Mouse (Mus musculus) c-Kit-positive CD71-positive TER-119-negative erythroid progenitor cells, embryonic 14.5 days (primary cell): ENCODE measurements around the gene Smarcal1.
A peak's percentile ranks its signal among the peaks of the same experiment; 100 is the strongest.

Experiments used
- DNase-seq: peaks from one replicate; pipeline ENCODE4 v3.0.0-alpha.2; 2013; ENCODE audit warnings: low read depth

Gene Smarcal1

DNA sequence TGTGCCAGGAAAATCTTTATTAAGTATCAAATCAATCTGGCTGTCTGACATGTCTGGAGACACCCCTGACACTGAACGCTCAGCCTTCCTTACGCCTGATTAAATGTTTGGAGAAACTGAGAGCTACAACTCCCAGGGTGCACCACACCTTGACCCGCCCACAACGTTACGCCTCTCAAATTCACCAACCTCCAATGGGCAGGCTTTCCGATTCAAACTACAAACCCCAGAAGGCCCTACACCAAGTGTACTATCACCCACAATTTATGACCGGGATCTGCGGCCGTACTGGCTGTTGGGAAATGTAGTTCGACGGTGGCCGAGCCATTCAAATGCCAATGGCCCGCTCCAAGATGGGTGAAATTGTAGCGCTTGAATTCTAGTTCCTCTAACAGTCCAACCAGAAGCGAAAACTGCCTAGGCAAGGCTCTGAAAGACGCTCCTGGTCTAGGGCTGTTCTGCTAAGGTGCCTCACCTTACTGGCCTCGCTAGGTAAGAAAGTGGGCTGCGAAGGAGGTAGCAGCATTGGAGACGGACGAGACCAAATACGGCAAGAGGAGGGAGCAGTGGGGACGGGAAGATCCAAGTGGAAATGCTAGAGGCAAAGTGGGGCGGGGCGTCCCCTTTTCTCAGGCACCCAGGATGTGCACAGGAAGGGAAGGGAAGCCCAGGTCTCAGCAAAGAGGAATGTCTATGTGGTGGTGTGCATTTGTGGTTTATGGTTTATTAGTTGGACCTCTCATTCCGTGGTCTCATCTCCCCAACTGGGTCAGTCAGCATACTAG, at the start of gene Smarcal1:
Gene Smarcal1, plus strand, starts transcription at position 305 of the 785 bp plus-strand sequence.
- peak; percentile 94 for DNase-seq

DNA sequence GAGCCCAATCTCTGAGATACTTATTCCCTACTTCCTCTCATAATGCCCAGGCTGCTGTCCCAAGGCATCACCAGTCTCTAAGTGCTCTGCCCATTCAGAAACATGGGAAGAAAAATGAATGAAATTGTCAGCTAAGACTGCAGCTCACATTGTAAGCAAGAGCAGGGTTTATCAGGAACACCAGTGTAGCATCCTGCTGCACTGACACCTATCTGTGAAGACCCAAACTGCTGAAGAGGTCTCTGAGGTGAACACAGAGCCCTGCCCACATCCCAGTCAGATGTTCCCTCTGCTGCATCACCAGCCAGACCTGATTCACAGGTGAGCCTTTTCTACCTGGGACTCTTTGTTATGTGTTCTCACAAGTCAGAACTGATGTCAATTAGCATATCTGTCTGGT, 49.6 kb upstream of the Smarcal1 start:
- DNase-seq = no peak

DNA sequence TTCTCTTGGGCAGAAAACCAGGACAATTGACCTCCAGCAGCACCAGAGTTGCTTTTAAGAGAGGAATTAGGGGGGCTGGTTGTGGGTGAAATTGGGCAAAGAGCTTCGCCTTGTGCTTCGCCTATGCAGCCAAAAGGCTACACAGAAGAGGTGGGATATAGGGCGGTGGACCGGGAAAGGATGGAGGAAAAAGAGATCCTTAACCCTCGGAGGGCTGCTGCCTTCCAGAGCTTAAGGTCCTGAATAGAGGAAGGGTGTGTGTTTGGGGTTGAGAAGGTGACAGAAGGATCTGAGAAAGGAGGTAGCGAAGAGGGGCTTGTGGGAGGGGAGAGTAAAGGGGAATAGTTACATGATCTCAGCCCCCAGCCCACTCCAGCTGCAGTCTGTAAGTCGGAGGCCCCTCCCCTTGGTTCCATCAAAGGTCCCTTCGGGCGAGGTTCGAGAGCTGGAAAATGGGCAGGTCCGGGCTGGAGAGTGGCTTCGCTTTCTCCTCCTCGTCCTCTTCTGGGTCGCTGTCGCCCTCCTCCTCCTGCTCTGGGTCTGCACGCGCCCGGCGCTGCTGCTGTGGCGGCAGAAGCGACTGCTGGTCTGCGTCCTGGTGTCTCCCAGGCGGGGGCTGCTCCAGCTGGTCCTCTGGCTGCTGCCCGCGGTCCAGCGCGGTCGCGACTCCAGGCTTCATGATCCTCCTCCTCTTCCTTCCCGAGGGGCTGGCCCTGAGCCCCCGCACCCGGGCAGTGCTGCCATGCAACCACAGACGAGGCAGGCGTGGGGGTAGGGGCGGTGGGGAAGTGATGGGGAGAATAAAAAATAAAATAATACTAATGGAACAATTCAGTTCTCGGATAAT, 47.1 kb upstream of the Smarcal1 start:
- no peak for DNase-seq

DNA sequence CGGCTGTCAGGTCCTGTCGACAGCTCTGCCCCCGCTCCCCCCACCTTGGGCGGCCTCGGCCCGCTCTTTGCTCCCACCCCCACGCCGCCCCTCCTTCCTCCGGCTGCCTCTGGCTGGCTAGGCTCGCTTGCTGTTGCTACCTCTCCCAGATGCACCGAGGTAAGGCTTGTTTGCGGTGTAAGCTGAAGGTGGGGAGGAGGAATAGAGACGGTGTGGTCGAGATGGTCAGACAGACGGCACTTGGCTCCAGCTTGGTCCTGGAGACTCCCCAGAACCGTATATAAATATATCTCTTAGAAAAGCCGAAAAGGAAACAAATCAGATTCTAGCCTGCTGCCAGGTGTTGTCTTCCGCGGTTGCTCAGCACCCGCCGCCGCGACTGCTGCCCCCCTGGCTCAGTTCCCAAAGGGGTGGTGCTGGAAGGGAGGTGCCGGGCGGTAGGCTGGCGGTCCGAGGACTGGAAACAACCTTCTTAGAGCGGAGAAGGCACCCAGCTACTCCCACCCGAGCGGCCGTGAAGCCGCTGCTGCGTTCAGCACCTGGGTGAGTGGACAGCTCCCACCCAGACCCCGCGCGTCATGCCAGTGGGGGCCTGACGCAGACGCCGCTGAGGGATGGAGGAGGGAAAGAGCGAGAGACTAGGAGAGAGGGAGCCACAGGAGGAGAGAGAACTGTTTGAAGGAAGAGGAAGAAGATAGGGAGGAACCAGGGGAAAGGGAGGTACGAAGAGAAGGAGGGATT, 46.3 kb upstream of the Smarcal1 start, which contains the start of gene March4:
Gene March4, minus strand, starts transcription at position 320 of the 741 bp plus-strand sequence.
- no peak for DNase-seq

DNA sequence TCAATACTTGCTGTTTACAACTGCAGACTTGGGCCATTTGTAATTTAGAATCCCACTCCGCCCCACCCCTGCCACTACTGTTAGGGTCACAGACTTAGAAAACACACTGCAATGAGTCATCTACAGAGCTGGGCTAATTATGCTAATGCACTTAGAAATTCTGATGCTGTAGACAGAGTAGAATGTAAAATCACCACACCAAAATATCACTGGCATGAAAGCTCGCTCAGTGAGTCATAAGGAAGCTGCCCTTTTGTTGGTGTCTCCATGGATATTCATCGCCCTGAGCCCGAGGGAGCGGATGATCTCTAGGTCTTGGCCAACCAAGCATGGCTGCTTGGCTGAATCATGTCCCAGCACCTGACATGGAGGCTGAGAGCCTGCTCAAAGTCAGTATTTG, 44.8 kb upstream of the Smarcal1 start:
- DNase-seq = no peak

DNA sequence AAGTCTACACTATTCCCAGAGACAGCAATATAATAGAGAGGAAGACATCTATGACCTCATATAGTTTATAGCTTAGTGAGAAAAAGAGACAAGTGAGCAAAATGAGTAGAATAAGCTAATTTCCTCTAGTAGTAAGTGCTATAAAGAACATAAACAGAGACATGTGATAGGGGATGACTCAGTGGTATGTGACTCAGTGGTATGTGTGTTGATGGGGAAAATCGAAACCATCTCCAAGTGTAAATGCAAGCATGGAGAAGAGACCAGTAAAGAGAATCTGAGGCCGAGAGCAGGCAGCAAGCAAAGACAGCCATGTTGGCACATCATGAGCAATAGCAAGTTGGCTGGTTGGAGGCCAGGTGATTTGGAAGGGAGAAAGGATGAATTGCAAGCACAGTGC, 32.7 kb upstream of the Smarcal1 start:
- DNase-seq = no peak

DNA sequence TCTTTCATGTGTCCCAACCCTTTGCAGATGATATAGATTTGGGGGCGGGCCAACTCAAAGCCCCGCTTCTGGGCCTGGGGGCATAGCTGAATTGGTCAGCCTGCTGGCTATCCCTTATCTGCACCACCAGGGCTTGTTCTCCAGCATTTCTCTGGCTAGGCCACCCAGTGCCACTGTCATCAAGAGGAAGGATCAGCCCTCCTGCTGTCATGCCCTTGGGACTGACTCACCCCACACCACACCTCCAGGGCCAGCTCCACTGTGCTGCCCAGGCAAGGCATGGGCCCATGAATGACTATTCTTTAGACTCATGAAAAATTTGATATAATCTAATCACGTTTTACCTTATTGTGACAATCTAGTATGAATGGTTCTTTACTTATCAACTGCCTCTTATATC, 26.6 kb upstream of the Smarcal1 start:
- DNase-seq = no peak

DNA sequence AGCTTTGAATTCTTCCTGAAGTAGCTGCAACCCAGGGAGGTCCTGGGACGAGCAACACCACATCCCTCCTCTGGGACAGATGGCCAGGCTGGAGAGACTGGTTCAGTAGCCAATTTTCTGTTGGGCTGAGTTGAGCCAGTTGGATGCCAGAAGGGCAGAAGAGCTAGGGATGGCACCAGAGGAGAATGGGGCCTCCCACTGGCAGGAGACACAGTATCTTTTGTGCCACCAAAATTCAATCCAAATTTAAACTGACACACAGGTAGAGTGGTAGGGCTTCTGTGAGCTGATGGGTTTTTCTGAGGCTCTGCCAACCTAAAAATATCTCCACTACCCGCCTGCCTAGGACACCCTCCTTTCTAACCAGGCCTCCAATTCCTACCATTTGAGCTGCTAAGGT, 24.4 kb upstream of the Smarcal1 start:
- no peak for DNase-seq

DNA sequence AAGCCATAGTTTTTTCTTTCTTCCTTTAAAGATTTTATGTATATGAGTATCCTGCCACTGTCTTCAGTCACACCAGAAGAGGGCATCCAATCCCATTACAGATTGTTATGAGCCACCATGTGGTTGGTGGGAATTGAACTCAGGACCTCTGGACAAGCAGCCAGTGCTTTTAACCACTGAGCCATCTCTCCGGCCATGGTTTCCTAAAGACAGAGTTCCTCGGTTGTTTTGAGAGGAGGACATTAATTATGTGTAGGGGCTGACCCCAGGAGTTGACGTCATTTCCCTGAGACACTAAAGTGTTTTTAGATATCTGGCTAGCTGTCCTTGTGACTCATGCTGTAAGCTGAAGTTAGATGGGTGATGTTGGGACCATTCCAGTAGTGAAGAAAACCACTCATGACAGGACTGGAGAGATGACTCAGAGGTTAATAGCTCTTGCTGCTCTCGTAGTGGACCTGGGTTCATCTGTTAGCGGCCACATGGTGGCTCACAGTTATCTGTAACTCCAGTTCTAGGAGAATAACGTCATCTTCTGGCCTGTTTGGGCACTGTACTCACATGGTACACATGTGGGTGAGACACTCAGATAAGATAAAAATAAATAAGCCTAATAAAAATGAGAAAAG, 18.6 kb upstream of the Smarcal1 start:
- DNase-seq = peak; percentile 11

DNA sequence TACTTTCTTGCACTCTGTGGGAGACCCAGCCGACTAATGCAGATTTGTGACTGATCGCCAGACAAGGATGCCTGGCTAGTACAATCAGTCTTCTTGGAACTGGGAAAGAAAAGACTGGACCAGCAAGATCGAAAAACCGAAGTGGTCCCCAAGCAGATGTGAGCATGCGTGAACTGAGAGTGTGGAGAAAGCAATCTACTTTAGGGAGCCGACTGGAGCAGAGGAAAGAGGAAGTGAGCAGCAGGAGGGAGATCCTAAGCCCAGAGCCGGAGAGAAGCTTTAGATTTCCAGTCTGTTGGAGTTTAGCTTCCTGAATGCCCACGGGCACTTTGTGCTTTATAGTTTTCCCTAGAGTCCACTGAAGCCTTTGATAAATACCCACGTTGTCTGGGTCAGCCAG, 16.0 kb upstream of the Smarcal1 start:
- DNase-seq = no peak

DNA sequence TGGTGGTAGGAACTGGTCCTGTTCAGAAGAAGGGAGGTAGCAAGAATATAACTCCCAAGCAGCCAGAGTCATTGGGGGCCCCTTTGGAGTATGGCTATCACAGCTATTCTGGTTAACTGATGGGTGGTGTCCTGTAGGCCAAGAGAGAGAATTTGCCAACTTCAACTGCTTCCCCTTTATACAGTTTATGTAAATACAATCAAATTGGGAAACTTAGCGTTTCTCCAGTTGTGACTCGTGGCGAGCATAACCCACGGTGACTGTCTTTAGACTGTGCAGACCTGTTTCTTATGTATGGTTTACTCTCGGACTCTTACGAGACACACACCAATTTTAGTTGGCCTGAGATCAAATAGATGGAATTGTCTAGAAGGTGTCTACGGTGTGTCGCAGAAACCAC, 14.3 kb upstream of the Smarcal1 start:
- no peak for DNase-seq

DNA sequence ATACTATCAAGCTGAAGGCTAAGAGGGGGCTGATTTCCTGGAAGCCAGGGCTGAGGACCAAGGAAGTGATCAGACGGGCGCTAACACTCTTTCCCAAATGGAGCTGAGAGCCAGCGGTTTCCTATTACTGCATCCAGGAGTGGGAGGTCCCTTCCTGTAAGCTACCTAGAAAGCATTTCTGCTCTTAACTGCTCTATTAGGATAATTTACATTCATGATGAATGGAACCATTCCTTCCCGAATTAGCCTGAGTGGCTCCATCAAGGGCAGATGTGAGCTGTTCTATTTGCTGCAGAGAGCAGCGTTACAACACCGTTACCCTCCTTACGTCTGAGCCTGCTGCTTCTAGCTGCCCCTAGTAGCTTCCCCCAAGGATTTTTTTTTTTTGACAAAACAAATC, 9.0 kb upstream of the Smarcal1 start:
- no peak for DNase-seq

DNA sequence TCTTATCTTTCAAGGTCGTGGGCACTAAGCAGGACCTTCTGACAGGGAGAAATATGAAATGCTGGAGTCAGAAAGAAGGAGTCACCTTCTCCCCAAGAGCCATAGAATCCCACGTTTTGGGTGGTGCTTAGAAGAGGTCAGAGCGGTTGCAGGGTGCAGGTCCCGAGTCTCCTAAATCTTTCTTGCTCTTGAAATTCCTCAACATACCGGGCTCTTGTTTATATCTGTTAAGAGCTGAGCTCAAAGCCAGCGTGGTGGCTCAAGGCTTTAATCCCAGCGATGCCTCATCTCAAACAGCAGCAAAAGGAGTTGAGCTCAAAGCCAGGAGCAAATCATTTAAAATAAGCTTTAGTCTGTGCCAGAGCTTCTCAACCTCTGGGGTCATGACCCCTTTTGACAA, 8.4 kb upstream of the Smarcal1 start:
- DNase-seq = no peak

DNA sequence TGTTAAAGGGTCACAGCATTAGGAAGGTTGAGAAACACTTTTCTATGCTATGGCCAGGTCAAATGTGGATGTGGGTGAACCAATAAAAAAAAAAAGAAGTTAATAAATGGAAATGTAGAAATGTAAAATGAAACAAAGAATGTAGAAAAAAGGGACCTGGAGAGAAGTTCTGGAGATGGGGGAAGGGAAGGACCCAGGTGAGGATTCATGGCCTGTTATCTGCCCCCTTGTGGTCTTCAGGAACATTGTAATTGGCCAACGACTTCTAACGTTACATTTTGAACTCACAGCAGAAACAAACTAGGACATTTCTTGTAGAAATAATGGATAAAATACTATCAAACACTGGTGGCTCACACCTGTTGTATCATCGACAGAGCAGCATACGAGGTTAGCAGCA, 7.9 kb upstream of the Smarcal1 start:
- no peak for DNase-seq

DNA sequence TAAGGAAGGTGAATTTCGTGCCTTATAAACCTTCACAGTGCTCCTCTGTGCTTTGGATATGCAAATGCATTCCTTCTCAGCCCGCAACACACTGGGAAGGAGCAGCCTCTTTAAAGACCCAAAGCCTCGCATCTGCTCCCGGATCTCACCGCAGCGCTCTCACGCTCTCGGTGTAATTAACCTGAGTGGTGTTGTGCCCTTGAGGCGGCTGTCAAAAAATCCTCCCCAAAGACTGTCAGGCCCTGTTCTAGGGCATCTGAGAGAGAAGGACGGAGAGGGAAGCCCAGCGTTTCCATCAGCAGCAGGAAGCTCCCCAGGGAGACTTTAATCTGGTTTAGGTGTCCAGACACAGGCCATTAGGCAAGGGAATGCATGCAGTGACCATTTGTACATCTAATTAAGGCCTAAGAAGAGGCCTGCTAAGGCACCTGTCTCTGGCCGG, 5.5 kb upstream of the Smarcal1 start:
- no peak for DNase-seq

DNA sequence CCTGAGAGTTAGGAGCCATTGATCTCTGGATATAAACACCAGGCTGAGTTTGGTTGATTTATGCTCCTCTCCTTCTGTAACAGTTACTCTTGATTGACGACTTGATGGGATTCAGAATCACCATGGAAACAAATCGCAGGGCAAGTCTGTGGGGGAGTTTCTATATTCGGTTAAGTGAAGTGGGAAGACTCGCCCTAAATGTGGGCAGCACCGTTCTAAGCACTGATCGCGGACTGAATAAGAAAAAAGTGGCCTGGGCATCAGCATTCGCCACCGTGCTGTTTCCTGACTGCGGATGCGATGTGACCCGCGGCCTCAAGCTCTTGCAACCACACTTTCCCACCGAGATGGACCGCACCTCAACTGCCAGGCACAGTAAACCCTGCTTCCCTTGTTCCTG, 4.7 kb upstream of the Smarcal1 start:
- no peak for DNase-seq

DNA sequence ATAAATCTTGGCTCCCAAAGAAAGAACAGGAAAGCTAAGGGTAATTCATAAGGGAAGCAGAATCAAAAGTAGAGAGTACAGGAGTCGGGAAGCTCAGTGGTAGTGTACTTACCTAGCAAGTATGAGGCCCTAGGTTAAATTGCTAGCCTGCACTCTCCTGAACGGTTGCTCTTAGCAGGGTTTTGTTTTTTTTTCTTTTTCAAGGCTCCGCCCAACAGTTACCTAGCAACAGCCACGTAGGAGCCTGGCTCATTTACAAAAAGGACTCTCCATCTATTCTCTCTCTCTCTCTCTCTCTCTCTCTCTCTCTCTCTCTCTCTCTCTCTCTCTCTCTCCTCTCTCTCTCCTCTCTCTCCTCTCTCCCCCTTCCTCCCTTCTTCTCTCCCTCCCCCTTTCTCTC, 4.2 kb upstream of the Smarcal1 start:
- DNase-seq = peak; percentile 24

DNA sequence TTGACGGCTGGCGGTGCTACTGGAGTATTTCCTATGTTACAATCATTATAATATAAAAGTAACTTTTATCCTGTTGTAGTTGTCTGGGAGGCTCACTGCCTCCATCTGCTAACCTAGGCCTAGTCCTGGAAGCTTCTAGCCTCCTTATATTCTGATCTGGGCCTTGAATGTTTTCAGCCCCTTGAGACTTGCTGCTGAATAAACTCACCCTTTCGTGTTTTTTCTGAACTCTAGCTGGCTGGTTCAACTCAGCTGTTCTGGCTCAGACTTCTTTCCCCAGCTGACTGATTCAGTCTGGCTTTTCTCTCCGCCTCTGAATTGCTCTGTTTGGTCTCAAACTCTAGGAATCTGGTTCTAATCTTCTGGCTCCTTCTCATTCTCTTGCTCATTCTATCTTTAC, 855 bp downstream of the Smarcal1 start:
- DNase-seq = peak; percentile 10

DNA sequence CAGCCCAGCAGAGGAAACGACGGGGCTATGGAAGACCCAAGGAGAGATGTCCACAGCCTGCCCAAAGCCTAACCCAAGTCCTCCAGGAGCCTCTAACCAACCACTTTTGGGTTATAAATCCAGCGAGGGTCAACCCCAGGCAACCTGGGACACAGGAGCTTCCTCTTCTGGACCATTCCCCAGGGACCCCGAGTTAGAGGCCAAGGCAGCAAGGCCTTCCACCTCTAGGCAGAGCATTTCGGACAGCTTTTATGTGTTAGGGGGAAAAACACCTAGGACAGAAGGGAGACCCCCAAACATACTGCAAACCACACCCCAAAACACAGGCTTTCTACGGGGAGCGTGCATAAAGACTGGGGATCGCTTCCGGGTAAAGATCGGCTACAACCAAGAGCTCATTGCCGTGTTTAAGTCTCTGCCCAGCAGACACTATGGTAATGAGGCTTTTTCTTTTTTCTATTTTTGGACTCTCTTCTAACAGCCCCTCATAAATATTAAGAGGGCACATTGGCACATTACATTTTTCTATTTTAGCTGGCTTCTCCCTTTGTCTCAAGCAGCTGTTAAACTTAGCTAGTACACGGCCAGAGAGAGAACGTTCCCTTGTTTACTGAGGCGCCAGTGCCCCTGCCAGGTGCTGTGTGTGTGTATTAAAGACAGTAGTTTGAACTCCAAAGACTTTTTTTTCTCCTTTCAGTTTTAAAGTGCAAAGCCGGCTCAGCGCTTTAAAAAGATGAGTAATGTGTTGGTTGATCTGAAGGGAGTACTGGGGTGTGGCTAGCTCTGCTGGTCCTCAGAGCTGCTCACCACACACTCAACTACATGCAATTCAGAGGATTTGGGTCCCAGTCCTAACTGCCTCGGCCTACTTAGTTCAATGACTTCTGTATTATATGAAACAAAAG, 3.2 kb downstream of the Smarcal1 start:
- DNase-seq = no peak

DNA sequence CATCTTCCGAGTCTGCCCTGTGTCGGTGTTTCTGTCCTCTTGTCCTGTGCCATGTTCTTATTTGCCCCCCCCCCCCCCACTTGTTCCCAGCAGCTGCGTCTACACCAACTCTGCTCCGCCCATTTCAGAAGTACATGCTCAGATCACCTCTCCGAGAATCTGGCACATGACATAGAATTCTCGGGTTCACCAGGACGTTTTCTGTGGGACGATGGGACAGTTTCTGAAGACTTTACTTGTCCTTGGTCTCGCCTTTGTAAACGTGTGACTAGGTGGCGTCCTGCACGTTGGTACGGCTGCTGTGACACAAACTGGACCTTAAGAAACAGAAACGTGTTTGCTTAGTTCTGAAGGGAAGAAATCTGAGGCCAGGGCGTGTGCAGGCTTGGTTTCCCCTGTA, 4.5 kb downstream of the Smarcal1 start:
- no peak for DNase-seq

DNA sequence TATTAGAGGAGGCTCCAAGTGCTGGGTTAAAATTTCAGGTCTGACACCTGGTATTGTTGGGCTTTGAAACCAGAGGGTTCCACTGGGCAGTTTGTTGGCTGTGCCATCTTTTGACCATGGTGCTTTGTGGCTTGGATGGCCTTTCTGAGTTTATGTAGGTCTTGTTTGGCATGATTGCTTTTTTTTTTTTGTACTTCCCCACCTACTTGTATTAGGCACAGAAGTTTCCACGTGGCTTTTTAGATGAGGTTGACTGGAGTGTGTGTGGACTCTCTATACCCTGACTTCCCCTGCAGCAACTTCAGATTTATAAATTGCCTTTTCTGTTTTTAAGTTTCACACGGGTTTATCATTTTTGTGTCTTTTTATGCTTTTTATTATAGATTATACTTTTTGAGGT, 5.7 kb downstream of the Smarcal1 start:
- DNase-seq = no peak
